Mouse (Mus musculus) hindbrain, embryonic 12.5 days (tissue): ENCODE results near the gene Sord. TPM values are rescaled to one million over a fixed set of nuclear protein-coding genes. Genes with fewer than 3 reads are reported as not detected.

Source experiments
- ATAC-seq: fragments of 200-750 bp; cut with Nextera tagmentation; 2 replicates; pipeline ENCODE4 v1.8.0; 2017; ENCODE audit warnings: moderate TSS enrichment; ENCODE audit not compliant: low FRiP score
- H3K27ac ChIP-seq: fragments of 300-500 bp; sonication (generic); 2 replicates; pipeline ENCODE4 v1.5.1; 2016; ENCODE audit warnings: mild to moderate bottlenecking
- H3K27me3 ChIP-seq: fragments of 300-500 bp; sonication (generic); 2 replicates; pipeline ENCODE4 v1.6.1; 2016; ENCODE audit warnings: mild to moderate bottlenecking
- H3K36me3 ChIP-seq: fragments of 300-500 bp; sonication (generic); 2 replicates; pipeline ENCODE4 v1.6.1; 2016; ENCODE audit warnings: mild to moderate bottlenecking
- H3K4me1 ChIP-seq: fragments of 300-500 bp; sonication (generic); 2 replicates; pipeline ENCODE4 v1.6.1; 2016
- H3K4me2 ChIP-seq: fragments of 300-500 bp; sonication (generic); replicated peaks from 2 replicates; pipeline ENCODE4 v1.6.1; 2016; ENCODE audit warnings: mild to moderate bottlenecking
- H3K4me3 ChIP-seq: fragments of 300-500 bp; sonication (generic); 2 replicates; pipeline ENCODE4 v1.5.1; 2016; ENCODE audit warnings: mild to moderate bottlenecking
- H3K9ac ChIP-seq: fragments of 300-500 bp; sonication (generic); 2 replicates; pipeline ENCODE4 v1.6.1; 2016; ENCODE audit warnings: mild to moderate bottlenecking, moderate library complexity
- H3K9me3 ChIP-seq: fragments of 300-500 bp; sonication (generic); replicated peaks from 2 replicates; pipeline ENCODE4 v1.6.1; 2016; ENCODE audit warnings: mild to moderate bottlenecking
- WGBS: fragments of 180-500 bp; shearing (Covaris S2); methylation state at CpG from one replicate; pipeline ENCODE4 v1.1.7; 2016; 5-methylcytosine and 5-hydroxymethylcytosine counted together
- polyA plus RNA-seq: library from polyadenylated mRNA; unstranded; fragments of >200 nt; fragmentation: Nextera tagmentation; extraction: Ambion mirVana; gene quantifications from 2 replicates; pipeline ENCODE4 v1.2.1, GENCODE M21; 2016

Gene Sord
- polyA plus RNA-seq, 1 experiment from 2014 or later, result 20.0 TPM

GRCm38 (mm10) chr2:122311561-122311960 lies 77.0 kb downstream of the Sord start:
- Histone ChIP-seq H3K4me1 (peaks cover 10% of the 10 kb centered on the region), H3K4me2 (no peak overlapping the region), H3K36me3 (no peaks in the 10 kb centered on the region), H3K27me3 (peaks cover 63% of the 10 kb centered on the region), H3K9ac (no peak overlapping the region), H3K27ac (no peak overlapping the region), H3K4me3 (no peak overlapping the region), H3K9me3 (no peaks in the 10 kb centered on the region)
- peak; percentile 49; the same call in 1 of the 2 replicates for ATAC-seq
- WGBS, result 48% methylated on average over 2 of the region's 2 CpGs

- Histone ChIP-seq H3K9me3 (no peaks in the 10 kb centered on the region), H3K27me3 (peaks cover 56% of the 10 kb centered on the region), H3K36me3 (no peaks in the 10 kb centered on the region), H3K4me1 (peaks cover 10% of the 10 kb centered on the region), H3K27ac (no peak overlapping the region), H3K4me3 (peak overlapping the region; percentile 22; the same call in 1 of the 2 replicates), H3K4me2 (peak overlapping the region; percentile 43), H3K9ac (no peak overlapping the region)
- ATAC-seq, result peak; percentile 9; the same call in 1 of the 2 replicates
- WGBS, result 4% methylated on average over 27 of the region's 27 CpGs
Observed at GRCm38 (mm10) chr2:122312722-122313417, 78.3 kb downstream of the Sord start.

DNA sequence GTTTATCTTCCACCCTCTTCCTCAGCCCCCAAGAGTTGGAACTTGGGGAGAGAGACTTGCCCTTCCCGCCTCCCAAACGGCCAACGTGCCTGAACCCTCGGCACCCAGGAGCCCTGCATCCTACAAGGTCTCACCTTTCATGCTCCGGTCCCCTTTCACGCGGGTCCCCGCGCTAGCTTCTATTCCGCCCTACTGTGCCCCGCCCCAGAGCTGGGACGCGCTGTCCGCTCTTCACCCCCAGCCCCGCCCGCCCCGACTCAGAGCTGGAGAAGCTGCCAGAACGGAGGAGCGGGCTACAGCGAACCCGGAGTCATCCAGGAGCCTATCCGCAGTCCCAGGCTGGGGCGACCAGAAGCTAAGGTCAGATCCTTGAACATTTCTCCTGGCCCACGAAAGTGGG lies 79.0 kb downstream of the Sord start, which contains the start of gene Duoxa1:
Duoxa1 (minus strand) TSS at position 195 of the 400 bp plus-strand sequence.
- Histone ChIP-seq H3K36me3 (no peaks in the 10 kb centered on the region), H3K4me3 (peak within 1 kb of the TSS; percentile 22), H3K9me3 (no peaks in the 10 kb centered on the region), H3K27me3 (peaks cover 56% of the 10 kb centered on the region), H3K9ac (no peak within 1 kb of the TSS), H3K4me2 (peak within 1 kb of the TSS; percentile 43), H3K27ac (no peak within 1 kb of the TSS), H3K4me1 (peaks cover 10% of the 10 kb centered on the region)
- 4% methylated on average over 24 of the region's 24 CpGs for WGBS
- ATAC-seq, result 0 out of 2 replicates have a peak, but pooled peaks have one; percentile 29

Other genes starting within 250 kb of the Sord start
- 12.6 and 13.4 TPM in 2 replicates for gene Eif3j1, start 206.2 kb upstream of the Sord start, polyA plus RNA-seq
- 13.6 and 14.2 TPM in 2 replicates for gene Spg11, start 116.4 kb upstream of the Sord start, polyA plus RNA-seq
- 134 and 143 TPM in 2 replicates for gene B2m, start 87.1 kb upstream of the Sord start, polyA plus RNA-seq
- gene Trim69, start 74.0 kb upstream of the Sord start, polyA plus RNA-seq, result not detected in 2 replicates
- gene Patl2, start 48.6 kb upstream of the Sord start, polyA plus RNA-seq, result not detected in 2 replicates
- gene Terb2, start 48.5 kb upstream of the Sord start, polyA plus RNA-seq, result not detected in 2 replicates
- gene Duox2, start 63.7 kb downstream of the Sord start, polyA plus RNA-seq, result not detected in 2 replicates
- gene Duoxa2, start 64.2 kb downstream of the Sord start, polyA plus RNA-seq, result not detected in 2 replicates
- 0.32 TPM in 1 of 2 replicates, not detected in the other for gene Duoxa1, start 79.0 kb downstream of the Sord start, polyA plus RNA-seq
- gene Duox1, start 80.9 kb downstream of the Sord start, polyA plus RNA-seq, result 0.08 and 0.10 TPM in 2 replicates
- gene Shf, start 134.4 kb downstream of the Sord start, polyA plus RNA-seq, result 9.1 and 10.7 TPM in 2 replicates
- 0.10 and 0.15 TPM in 2 replicates for gene Slc28a2, start 191.7 kb downstream of the Sord start, polyA plus RNA-seq